Mouse (Mus musculus) gastrocnemius, adult 18-20 months (tissue): ENCODE measurements around the gene Olfr896-ps1. TPM values are rescaled to one million over a fixed set of nuclear protein-coding genes. Genes with fewer than 3 reads are reported as not detected.

ENCODE experiments used
- DNase-seq: peaks from one replicate; pipeline ENCODE4 v3.0.0; 2021; ENCODE audit warnings: low spot score
- long read RNA-seq, 2 experiments: library from polyadenylated mRNA; stranded (forward); transcript quantifications; one replicate each; pipeline ENCODE4 v2.0.0; 2021
- total RNA-seq, 2 experiments: library from RNA; stranded (reverse); gene quantifications; 2 replicates each; pipeline ENCODE4 v1.2.3; 2021

Gene Olfr896-ps1
- total RNA-seq = not detected
- long read RNA-seq, experiment 1 = 0 reads
- long read RNA-seq, experiment 2 = 0 reads

DNA sequence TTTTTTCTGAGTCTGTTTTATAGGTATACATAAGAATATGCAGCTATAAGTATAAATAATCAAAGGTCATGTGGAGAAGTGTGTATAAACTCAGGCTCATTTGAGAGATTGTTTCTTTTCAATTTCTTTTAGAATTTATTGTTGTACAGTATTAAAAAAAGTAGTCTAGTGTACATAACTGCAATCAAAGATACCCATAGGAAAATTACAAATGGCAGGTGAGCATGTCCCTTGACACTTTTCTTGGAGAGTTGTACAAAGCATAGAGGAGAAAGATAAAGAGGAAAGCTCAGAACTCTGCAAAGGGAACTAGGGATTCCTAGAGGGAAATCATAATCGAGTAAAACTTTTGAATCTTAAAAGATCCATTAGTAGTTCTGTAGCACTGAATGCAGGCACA lies at the start of gene Olfr896-ps1:
Olfr896-ps1 (plus strand) TSS at position 301 of the 400 bp plus-strand sequence.
- DNase-seq = no peak

DNA sequence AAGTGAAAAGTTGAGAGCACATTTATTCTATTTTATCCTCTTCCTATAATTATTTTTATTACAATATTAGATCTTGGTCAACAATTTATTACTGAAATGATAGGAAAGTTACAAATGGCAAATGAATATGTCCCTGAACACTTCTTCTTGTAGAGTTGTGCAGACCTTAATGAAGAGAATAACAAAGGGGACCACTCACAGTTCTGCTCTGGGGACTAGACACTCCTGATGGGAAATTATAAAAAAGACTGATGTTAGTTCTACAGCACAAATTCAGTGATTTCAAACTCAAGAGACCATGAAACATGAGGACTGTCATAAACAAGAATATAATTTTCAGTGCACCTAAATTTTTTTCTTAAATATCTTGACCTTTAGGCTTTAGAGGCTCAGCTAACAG lies 38.4 kb upstream of the Olfr896-ps1 start, which contains the start of gene Olfr143:
Olfr143 (plus strand) TSS at position 301 of the 400 bp plus-strand sequence.
- DNase-seq = no peak

DNA sequence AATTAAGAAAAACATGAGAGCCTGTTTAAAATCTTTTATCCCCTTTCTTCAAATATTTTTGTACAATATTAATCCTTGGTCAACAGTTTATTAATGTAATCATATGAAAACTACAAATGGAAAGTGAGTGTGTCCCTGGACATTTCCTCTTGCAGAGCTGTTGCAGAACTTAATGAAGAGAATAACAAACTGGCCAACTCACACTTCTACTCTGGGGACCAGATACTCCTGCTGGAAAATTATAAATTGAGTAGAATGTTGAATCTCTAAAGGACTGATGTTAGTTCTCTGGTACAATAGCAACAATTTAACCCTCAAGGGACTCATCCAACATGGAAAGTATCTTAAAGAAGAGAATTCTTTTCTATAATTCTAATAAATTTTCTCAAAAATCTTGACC lies 23.4 kb upstream of the Olfr896-ps1 start, which contains the start of gene Olfr895:
Olfr895 (plus strand) TSS at position 301 of the 400 bp plus-strand sequence.
- no peak for DNase-seq

DNA sequence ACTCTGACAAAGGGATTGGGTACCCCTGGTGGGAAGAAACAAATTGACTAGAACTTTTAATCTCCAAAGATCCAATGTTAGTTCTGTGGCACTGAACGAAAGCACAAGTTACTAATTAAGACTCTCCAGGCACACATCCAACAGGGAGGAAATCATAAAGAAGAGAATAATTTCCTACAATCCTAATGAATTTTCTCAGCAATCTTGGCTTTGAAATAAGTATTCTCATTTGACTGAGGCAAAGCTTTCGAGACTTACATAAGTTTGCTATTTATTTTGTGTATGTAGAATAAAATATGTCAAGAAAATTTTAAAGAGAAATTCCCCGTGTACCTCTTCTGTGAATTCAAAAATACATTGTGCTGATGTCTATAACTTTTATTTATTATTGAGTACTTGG lies 37.9 kb downstream of the Olfr896-ps1 start, which contains the start of gene Olfr25:
Olfr25 (plus strand) TSS at position 301 of the 400 bp plus-strand sequence.
- no peak for DNase-seq

Other genes with a start within 250 kb of the Olfr896-ps1 start
- not detected for gene Olfr884, start 244.6 kb upstream of the Olfr896-ps1 start, total RNA-seq
- not detected for gene Olfr885, start 229.8 kb upstream of the Olfr896-ps1 start, total RNA-seq
- gene Olfr887, start 207.0 kb upstream of the Olfr896-ps1 start, total RNA-seq = not detected
- not detected for gene Olfr888, start 183.0 kb upstream of the Olfr896-ps1 start, total RNA-seq
- gene Olfr889, start 175.9 kb upstream of the Olfr896-ps1 start, total RNA-seq = not detected
- not detected for gene Olfr890, start 148.6 kb upstream of the Olfr896-ps1 start, total RNA-seq
- gene Olfr891, start 110.3 kb upstream of the Olfr896-ps1 start, total RNA-seq = not detected
- gene Olfr893, start 82.7 kb upstream of the Olfr896-ps1 start, total RNA-seq = not detected
- not detected for gene Olfr894, start 73.1 kb upstream of the Olfr896-ps1 start, total RNA-seq
- gene Olfr143, start 38.3 kb upstream of the Olfr896-ps1 start, total RNA-seq = not detected
- gene Olfr895, start 23.3 kb upstream of the Olfr896-ps1 start, total RNA-seq = not detected
- not detected for gene Olfr25, start 38.0 kb downstream of the Olfr896-ps1 start, total RNA-seq
- gene Olfr898, start 57.3 kb downstream of the Olfr896-ps1 start, total RNA-seq = not detected
- not detected for gene Olfr250, start 75.8 kb downstream of the Olfr896-ps1 start, total RNA-seq
- not detected for gene Olfr251, start 86.0 kb downstream of the Olfr896-ps1 start, total RNA-seq
- gene Olfr147, start 110.6 kb downstream of the Olfr896-ps1 start, total RNA-seq = not detected
- not detected for gene Olfr901, start 138.3 kb downstream of the Olfr896-ps1 start, total RNA-seq
- not detected for gene Olfr902, start 156.5 kb downstream of the Olfr896-ps1 start, total RNA-seq
- not detected for gene Olfr904, start 172.0 kb downstream of the Olfr896-ps1 start, total RNA-seq
- gene Olfr905, start 180.0 kb downstream of the Olfr896-ps1 start, total RNA-seq = not detected
- gene Olfr906, start 196.0 kb downstream of the Olfr896-ps1 start, total RNA-seq = not detected
- gene Olfr907, start 204.7 kb downstream of the Olfr896-ps1 start, total RNA-seq = not detected
- not detected for gene Olfr911-ps1, start 230.5 kb downstream of the Olfr896-ps1 start, total RNA-seq
- not detected for gene Olfr910, start 246.7 kb downstream of the Olfr896-ps1 start, total RNA-seq